Mouse (Mus musculus) frontal cortex, postnatal 10 days (tissue): ENCODE measurements around the gene Car4.

ENCODE experiments used
- DNase-seq, 2 experiments: peaks; one replicate each; pipeline ENCODE4 v3.0.0; 2022; ENCODE audit warnings: low spot score in 2 of 2, mixed read lengths in 1 of 2

The Car4 gene

DNA sequence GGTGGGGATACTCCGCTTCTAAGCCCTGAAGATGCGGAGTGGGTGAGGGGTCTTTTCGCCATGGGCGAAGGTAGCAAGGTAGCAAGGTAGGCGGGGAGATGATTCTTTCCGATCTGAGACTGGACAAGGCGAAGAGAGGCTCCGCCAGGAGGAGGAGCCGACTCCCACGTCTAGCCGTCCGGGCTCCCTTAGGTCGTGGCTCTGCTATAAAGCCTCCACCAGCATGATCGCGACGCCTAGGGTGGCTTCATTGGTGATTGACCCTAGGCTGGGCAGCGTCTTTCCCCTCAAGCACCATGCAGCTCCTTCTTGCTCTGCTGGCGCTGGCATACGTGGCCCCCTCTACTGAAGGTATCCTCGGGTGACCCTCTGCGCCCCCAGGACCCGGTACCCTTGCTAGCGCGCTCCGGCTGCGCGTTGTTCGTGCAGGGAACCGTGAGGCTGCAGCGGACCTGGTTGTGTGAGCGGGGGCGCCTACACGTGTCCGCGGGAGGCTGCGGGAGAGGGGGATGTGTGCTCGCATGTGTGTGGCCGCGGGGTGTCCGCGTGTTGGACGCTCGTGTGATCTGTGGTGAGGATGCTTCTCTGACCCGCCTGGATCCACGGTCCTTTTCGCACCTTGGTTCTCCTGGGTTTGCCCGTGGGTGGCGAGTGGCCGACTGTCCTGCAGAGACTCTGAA lies at the start of gene Car4:
Car4 (plus strand) TSS at position 196 of the 680 bp plus-strand sequence.
- no peak for DNase-seq

DNA sequence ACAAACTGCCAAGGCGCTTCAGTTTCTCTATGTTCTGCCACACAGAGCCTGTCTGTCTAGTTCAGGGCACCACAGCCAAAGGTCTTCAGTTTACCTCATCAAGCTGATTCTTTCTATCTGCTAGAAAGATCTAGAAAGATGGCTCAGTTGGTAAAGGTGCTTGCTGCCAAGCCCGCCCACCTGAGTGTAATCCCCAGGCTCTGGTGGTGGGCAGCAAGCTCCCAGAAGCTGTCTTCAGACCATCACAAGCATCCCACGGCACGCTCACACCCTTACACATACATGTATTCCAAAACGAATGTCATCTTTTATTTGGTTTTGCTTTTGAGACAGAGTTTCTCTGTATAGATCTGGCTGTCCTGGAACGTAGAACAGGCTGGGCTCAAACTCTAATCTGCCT lies 49.1 kb upstream of the Car4 start:
- no peak for DNase-seq

DNA sequence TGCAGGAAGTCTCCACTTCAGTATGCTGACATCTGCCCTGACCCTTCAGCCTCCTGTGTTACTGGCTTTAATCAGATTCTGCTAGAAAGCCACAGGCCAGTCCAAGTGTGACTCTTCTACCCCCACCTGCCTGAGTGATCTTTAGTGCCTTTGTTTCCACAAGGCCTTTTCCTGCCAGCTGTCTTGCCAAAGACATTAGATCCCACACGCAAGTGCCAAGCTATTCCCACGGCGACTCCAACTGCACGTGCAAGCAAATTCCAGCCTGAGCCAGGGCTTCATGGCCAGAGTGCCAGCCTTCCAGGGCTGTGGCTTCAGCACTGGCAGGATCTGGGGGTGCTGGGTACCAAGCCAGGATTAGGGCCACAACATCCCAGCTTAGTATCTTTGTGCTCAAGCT lies 47.2 kb upstream of the Car4 start:
- DNase-seq, result no peak

DNA sequence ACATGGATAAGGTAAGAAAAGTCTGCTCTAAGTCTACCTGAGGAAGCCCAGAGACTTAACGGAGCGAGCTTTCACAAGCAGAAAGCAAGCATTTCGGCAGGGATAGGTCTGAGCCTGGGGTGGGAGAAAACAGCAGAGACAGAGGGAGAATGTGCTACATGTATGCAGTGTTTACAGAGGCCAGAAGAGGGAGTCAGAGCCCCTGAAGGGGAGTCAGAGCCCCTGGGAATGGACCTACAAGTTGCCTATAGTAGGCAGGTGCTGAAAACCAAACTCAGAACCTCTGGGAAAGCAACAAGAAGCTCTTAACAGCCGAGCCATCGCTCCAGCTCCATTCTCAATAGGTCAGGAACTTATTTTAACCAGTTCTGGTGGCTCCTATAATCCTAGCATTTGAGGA lies 42.9 kb upstream of the Car4 start:
- DNase-seq, result no peak

DNA sequence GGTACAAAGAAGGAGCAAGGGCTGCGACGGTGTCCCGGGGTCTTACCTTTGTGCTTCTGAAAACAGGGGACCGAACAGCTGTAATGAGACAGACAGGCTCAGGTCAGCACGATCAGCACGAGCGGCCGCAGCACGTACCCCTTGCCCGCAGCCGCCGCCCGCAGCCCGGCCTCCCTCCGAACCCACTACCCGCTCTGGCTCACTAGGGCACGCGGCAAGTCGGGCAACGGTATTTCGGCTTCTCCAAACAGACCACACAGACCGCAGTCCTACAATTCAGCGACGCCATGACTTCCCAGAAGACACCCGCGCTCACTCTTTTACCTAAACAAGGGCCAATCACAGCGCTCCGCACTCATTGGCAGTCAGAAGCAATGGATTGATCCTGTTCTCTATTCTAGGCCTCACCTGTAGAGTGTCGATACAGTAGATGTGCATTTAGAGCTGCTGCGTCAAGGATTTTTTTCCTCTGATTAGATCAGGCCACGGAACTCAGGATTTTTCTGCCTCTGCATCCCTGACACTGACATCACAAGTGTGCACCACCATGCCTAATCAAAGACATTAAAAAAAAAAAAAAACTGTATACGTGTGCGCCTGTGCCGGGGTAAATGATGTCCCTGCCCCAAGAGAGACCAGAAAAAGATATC lies 41.4 kb upstream of the Car4 start, which contains the start of gene Znhit3:
Znhit3 (minus strand) TSS at position 314 of the 650 bp plus-strand sequence.
- peak; percentile 82 to 83 for DNase-seq

DNA sequence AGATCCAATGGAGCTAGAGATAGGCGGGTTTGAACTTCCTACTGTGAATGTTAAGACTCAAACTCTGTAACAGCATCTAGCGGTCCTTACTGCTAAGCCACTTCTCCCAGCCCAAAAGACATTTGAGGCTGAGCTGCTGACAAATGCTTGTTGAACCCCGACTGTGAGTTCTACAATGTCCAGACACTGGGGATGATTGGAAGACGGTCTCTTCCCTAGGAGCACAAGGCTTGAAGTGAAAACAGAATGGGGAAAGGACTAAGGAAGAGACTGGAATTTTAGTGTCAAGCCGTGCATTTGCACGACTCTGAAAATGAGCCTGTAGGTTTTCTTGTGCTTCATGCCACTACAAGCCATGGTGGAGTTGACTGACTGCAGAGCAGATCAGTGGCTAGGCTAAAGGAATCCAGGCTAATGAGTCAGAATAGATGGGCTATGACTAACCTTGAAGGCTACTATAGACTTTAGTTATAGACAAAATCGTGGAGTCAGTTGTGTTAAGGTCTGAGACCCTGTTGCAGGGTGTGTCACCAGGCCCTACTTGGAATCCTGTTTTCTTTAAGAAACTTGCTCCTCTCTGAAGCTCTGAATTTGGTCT lies 40.8 kb upstream of the Car4 start:
- no peak for DNase-seq

DNA sequence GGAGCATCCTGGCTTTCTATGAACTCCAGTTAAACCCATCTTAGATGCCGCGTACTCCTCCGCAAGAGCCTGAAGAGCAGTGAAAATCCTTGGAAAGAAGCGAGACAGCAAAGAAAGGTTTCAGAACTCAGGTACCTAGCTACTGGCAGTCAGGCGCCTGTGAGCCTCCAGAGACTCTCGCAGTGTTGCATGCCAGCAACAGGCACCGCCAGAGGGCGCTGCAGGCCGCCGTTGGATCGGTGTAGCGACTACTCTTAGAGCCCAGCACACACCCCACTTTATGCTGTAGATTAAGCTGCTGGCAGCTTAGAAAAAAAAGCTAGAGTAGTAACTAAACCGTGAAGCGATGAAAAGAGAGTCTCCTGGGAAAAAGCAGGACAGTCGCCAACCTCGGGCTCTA lies 39.2 kb upstream of the Car4 start:
- DNase-seq, result peak; percentile 65 to 83

DNA sequence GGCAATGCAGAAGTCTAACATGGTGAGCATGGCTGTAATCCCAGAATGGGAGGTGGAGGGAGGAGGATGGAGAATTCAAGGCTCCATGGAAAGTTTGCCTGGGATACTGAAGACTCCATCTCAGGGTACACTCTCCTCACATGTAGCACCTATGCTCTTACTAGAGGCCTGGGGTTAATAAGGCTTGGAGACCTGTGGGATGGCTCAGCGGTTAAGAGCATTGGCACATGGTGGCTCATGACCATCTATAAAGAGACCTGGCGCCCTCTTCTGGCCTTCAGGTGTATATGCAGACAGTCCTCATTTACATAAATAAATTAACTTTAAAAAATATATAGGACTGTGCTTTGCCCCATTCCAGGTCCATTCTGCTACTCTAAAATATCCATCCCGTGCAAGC lies 38.3 kb upstream of the Car4 start:
- DNase-seq, result no peak

DNA sequence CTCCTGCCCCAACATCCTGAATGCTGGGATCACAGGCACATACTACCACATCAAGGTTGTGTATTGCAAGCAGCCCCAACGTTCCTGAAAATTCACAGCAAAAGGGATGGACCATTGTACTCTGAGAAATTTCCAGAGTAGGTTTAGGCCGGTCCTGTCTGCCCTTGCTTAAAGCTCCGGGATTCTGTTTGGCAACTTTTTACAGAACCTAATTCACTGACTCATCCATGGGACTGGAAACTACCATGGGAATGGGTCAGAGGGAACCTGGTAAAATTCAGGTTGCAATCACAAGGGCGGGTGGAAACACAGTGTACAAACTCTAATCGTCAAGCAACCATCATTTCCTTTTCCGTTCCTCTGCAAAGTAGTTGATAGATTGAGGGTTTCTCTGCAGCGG lies 37.6 kb upstream of the Car4 start:
- no peak for DNase-seq

DNA sequence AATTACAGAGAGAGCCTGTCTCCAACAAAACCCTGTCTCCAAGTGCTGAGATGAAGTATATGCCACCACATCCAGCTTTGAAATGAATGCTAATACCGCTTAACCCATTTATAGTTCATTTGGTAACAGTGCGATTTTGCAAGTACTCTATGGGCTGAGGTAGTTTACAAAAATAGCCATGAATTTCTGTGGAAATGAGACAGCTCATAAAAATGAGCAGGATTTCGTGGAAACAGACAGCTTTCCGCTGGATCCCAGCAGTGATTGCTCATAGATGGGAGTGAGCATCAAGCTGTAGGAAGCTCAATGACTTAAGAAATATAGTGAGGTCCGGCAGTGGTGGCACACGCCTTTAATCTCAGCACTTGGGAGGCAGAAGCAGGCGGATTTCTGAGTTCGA lies 36.6 kb upstream of the Car4 start:
- DNase-seq, result no peak

DNA sequence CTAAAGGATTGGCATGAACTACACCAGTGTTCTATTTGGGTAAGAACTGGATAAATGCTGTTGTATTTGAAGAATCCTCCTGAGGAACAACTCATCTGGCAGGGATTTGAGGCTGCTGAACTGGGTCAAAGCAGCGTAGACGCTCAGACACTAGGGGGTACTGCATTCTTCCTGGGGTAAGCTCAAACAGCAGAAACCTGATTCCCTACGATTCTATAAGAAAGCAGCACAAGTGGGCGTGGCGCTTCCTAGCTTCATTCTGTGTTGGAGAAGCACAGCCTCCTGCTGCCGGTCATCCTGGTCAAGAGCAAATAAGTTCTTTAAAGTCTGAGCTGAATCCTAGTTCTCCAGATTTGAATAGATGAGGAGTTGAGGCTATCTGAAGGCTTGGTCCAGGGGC lies 25.3 kb upstream of the Car4 start:
- DNase-seq, result no peak

DNA sequence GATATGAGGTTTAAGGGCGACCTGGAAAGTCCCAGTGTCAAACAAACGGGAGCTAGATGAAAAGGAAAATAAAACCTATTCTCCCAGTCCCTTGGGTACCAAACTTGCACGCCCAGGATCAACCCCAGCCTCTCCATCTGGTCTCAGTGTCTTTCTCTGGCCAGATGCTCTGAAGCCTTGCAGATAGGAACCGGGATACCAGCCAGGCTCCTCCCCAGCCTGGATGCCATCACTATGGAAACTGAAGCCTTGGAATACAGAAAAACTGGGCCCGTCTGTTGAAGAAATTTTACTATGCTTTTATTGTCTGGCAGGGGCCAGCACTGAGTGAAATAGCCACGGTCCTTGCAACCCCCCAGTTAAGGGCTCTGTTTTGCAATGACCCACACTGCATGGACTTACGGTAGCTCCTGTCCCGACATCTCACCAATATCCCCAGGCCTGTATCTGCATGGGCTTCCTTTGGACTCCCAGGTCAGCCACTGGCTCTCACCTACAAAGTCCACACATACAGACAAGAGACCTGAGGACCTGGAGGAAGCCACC lies 18.0 kb upstream of the Car4 start:
- peak in 1 of 2 experiments; percentile 59 for DNase-seq

DNA sequence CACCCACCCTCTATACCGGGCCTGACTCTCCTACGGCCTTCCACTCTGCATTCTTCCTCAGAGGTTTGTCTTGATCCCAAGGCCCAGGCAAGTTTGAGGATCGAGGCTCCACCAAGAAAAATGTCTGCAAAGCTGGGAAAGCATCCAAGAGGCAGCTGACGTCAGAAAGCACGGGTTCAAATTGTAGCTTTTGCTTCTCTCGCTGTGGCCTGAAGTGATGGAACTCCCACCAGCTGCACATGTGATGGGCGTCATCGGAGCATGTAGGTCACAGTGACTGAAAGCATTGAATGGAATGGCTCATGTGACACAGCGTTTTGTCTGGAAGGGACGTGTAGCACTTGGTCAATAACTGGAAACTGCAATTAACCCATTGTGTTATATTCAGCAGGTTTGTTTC lies 17.4 kb upstream of the Car4 start:
- DNase-seq, result no peak

DNA sequence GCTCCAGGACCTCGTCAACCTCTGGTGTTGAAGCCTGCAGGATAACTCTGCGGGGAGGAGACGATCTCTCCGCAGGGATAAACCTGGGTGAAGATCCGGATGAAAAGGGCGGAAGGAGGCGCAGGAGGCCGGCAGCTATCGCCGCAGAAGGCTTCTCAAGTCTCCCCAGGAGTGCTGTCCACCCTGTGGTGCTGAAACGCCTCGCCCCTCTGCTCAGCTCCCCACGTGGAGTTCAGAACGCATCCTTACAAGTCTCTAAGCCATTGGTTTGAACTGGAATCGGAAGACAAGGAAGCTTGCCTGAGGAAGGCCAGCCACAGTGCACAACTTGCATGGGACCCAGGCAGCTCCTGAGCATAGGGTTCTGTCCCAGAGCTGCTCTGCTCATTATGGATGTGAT lies 13.6 kb upstream of the Car4 start:
- no peak for DNase-seq

DNA sequence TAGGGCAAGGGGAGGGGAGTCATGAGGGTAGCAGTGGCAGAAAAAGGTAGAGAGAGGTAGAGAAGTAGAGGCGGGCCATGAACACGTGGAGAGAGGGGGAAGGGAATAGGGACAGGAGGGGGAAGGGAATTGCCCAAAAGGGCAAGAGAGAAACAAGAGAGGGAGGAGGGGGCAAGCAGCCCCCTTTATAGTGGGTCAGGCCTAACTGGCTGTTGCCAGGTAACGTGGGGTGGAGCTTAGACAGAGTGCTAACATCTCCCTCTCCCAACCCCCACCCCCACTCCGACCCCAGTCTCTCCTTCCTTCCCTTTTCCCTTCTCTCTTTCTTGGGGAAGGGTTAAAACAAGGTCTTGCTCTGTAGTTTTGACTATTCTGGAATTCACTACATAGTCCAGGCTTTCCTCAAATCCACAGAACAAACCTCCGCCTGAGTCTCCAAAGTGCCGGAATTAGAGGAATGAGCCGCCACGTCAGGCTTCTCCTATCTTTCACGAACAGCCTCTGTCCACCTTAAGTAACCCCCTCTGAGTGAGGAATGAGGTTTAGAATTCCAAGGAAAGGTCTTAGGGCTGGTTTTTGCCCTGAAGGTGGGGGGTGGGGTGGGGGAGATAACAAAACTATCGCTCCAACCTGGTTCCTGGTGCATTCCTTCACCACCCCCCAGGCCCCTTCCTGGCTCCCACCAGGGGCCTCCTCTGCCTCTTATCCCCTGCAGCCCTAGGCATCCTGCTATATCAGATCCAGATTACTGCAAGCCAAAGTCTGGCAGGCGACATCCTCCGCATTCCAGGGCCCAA lies 12.7 kb upstream of the Car4 start:
- DNase-seq, result no peak

DNA sequence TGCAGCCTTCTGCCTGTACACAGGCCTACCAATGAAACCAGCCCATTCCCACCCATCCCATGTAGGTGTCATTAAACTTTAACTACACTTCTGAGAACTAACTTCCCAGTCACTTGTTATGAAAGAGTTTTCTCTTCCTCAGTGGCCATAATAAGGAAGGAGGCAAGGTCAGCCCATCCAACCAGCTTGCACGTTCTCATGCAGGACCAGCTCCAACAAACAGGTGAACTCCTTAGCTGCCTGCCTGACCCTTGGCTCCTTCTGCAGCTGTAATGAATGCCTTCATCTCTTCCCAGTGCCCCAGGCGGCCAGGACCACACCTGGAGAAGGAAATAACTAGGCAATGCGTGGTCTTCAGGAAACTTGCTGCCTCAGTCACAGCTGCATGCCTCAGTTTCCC lies 11.7 kb upstream of the Car4 start:
- no peak for DNase-seq

DNA sequence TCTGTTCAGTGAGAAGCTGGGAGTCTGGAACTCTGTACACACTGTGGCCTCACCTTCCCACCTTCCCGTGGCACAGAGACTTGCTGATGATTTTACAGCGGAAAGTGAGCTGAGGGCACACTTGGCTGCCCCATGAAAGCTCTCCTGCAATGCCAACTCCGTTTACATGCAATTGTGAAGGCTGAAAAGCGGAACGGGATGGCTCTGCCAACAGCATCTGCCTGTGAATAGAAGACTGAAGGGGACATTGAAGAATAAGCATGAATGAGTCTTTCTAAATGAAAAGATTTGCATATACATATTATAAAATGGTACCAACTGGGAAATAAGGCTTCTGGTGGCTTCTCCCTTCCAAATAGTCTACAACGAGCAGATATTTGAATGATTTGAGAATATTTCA lies 10.4 kb upstream of the Car4 start:
- DNase-seq, result no peak

DNA sequence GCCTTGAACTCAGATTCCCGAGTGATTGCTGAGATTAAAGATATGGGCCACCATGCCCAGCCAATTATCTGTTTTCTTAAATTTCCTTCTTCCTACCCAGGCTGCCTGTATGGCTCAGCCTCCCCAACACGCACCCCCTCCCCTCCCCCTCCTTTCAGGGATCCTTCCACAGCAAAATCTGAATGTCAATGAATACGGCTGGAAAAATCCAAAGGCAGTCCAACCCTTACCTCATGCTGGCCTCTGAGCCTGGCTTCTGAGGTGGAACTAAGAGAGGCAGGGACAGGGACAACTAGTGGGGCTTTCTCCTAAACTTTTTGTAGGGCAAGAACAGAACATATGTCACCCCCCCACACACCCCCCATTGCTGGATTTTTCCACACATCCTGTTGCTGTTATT lies 9.5 kb upstream of the Car4 start:
- DNase-seq, result no peak

DNA sequence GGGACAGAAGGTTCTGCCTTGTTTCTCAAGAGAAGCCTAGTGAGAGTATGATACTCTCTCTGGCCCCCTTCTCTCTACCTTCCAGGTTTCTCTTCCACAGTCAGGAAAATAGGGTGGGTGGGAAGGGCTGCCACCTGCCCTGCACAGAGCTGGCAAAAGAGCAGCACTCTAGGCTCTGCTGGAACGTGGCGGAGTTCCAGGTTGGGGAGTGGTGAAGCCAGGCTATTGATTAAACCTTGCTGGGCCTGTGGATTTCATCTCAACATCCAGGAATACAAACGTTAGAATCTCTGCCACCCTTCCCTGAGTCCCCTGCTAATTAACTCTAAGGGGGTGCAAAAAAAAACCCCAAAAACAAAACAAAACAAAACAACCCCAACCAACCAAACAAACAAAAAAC lies 9.1 kb upstream of the Car4 start:
- DNase-seq, result no peak

DNA sequence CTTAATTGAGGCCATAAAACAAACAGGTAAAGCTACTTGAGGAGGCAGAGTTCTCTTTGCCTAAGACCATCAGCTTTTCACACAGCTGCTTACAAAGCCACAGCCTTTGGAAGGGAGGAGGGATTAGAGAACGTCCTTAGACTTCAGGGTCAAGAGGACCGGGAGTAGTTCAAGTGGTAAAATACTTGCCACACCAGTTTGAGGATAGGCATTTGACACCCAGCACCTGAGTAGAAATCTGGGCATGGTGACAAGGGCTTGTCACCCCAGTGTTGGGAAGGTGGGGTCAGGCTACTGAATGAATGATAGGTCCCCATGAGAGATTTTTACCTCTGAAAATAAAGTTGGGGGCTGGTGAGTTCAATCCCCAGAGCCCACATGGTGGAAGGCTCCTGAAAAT lies 5.0 kb upstream of the Car4 start:
- DNase-seq, result no peak

DNA sequence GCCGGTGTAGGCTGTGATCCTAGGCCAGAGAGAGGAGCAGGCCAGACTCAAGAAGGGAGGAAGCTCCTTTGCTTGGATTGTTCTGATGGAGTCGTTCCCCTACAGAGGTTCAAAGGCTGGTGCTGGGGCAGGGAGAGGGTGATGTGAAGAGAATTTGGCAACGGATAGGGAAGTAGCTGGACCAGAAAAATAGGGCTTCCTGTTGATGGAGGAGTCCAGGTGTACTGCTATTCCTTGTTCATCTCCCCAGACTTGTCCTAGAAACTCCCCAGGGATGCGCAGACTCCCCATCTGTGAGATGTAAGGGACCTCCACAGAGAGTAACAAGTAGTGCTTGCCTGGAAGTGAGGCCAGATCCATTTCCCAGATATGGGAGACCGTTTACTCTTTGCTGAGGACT lies 1.2 kb upstream of the Car4 start:
- no peak for DNase-seq

DNA sequence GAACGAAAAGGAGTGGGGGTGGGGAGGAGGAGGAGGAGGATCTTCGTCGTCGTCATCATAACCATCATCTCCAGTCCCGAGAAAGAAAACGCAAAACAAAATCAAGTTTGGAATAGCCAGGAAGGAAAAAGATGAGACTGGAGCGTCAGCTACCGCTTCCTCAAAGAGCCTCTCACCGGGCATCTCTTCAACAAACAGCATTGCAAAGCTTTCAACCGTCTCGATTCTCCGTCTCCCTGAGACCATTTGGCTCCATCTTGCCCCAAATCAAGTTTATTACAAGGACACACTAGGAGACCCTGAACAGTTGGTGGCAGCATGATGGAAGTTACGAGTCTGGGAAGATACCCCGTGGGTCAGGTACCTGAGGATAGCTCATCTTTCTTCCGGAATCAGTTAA lies 415 bp upstream of the Car4 start:
- no peak for DNase-seq
